Mouse (Mus musculus): ENCODE results near the gene Zbtb25. TPM values are rescaled to one million over a fixed set of nuclear protein-coding genes. Genes with fewer than 3 reads are reported as not detected.

Zbtb25 gene
- polyA plus RNA-seq, 1 experiment from 2014 or later: 4.3 TPM

DNA sequence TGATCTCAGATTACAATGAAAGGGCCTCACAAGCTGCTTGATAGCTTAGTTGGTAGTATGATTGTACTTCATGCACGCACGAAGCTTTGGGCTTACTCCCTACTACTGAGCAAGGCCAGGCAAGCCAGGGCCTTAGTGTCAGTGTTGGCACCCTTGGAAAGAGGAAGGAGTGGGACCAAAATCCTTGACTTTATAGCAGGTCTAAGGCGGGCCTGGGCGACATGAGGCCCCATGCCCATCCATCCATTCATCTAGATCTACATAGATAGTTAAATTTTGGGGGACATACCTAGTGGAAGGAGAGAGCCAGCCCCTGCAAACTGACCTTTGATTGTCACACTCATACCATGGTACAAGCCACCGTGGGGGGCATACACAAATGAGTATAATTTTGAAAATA, 61.0 kb downstream of the Zbtb25 start:
- 87% methylated on average over 5 of the region's 5 CpGs for WGBS
- no peaks in the 10 kb centered on the region for H3K9me3 ChIP-seq (ENCODE audit: control insufficient read depth)
- H3K4me2 ChIP-seq (replicated peaks; ENCODE audit: low read depth): no peak overlapping the region
- TF ChIP-seq CTCF (IDR thresholded peaks at IDR 0.05; ENCODE audit: low read depth): no peak
- no peak overlapping the region for H3K27ac ChIP-seq (ENCODE audit: low read depth, low read length)
- H3K4me3 ChIP-seq (ENCODE audit: low read depth, low read length): no peak overlapping the region
- no peak overlapping the region for H3K9ac ChIP-seq (ENCODE audit: low read depth, low read length)
- 0 out of 2 replicates have a peak, but pooled peaks cover 4% of the 10 kb centered on the region for H3K4me1 ChIP-seq (replicated peaks; ENCODE audit: control insufficient read depth, insufficient read depth, low read length)
- H3K27me3 ChIP-seq (replicated peaks; ENCODE audit: control insufficient read depth, insufficient read depth, low read length): no peaks in the 10 kb centered on the region
- peaks cover 19% of the 10 kb centered on the region for H3K36me3 ChIP-seq (ENCODE audit: control insufficient read depth, insufficient read depth)
- no peak for ATAC-seq

DNA sequence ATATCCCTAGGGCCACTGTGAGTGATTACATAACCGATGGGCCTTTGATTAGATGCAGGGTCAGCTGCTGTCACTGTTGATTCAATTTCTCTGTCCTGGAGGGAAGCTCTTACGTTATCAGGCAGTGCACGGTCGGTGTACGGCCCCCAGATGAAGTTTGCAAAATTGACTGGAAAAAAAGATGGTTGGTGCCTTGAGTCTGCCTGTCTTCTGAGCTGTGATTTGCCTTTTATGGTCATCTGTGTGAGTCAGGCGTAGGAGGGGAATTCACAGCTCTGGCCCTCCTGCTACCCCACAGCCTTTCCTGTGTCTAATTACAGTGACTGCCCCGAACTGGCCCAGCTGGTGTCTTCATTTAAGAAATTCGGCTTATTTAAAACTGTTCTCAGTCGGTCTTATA, 61.4 kb downstream of the Zbtb25 start:
- Histone ChIP-seq H3K27me3 (replicated peaks; ENCODE audit: control insufficient read depth, insufficient read depth, low read length) (no peaks in the 10 kb centered on the region), H3K4me2 (replicated peaks; ENCODE audit: low read depth) (no peak overlapping the region)

DNA sequence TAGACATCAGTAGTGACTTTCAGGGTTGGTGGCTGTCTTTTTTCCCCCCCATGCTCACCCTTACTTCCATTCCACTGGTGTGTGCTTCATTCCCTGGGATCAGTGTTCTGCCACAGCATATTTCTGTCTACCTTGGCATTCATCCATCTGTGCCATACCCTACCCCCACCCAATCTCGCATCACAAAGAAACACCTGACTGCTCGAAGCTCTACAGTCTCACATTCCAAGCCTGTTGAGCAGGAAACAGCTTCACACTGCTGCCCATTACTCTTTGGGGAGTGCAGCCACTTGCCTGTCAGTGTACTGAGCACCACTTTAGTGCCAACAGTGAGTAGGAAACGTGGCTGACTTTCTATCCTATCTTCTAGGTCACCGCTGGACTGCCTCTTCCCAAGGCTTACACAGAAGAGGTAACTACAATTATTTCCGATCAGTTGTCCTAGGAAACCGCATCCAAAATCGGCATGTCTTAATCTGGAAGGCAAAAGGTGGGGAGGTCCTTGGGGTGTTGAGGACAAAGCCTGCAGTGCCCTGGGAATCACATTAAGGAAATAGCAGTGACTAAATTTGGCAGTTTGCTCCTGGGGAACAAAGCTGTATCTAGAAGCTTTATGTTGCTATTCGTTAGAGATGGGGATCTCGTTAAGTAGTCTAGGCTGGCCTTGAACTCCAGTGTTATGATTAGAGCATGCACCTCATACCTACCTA, 62.4 kb downstream of the Zbtb25 start:
- H3K9ac ChIP-seq (ENCODE audit: low read depth, low read length): no peak overlapping the region
- ATAC-seq: no peak

More for the DNA sequence above, 61.4 kb downstream of the Zbtb25 start:
- peaks cover 23% of the 10 kb centered on the region for H3K36me3 ChIP-seq (ENCODE audit: control insufficient read depth, insufficient read depth)
- H3K9me3 ChIP-seq (ENCODE audit: control insufficient read depth): no peaks in the 10 kb centered on the region
- H3K9ac ChIP-seq (ENCODE audit: low read depth, low read length): no peak overlapping the region
- 34% methylated on average over 9 of the region's 9 CpGs for WGBS
- H3K4me3 ChIP-seq (ENCODE audit: low read depth, low read length): no peak overlapping the region
- TF ChIP-seq CTCF (IDR thresholded peaks at IDR 0.05; ENCODE audit: low read depth): no peak
- H3K27ac ChIP-seq (ENCODE audit: low read depth, low read length): no peak overlapping the region
- ATAC-seq: no peak
- 0 out of 2 replicates have a peak, but pooled peaks cover 4% of the 10 kb centered on the region for H3K4me1 ChIP-seq (replicated peaks; ENCODE audit: control insufficient read depth, insufficient read depth, low read length)

DNA sequence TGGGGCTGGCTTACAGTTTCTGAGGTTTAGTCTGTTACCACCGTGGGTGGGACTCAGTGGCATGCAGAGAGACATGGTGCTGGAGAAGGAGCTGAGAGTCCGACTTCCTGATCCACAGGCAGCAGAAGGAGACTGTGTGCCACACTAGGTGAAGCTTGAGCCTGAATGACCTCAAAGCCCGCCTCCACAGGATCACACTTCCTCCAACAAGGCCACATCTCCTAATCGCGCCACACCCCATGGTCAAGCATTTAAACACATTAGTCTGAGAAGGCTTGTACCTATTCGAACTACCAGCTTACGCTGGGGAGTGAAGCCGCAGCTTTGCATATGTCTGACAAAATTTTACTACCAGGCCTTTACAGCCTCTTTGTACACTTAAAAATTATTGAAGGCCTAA, 64.3 kb downstream of the Zbtb25 start:
- no peak overlapping the region for H3K4me3 ChIP-seq (ENCODE audit: low read depth, low read length)
- no peak for ATAC-seq
- H3K27me3 ChIP-seq (replicated peaks; ENCODE audit: control insufficient read depth, insufficient read depth, low read length): no peaks in the 10 kb centered on the region
- no peaks in the 10 kb centered on the region for H3K9me3 ChIP-seq (ENCODE audit: control insufficient read depth)
- H3K27ac ChIP-seq (ENCODE audit: low read depth, low read length): no peak overlapping the region
- 91% methylated on average over 8 of the region's 8 CpGs for WGBS
- H3K4me2 ChIP-seq (replicated peaks; ENCODE audit: low read depth): no peak overlapping the region
- 0 out of 2 replicates have a peak, but pooled peaks cover 4% of the 10 kb centered on the region for H3K4me1 ChIP-seq (replicated peaks; ENCODE audit: control insufficient read depth, insufficient read depth, low read length)
- H3K36me3 ChIP-seq (ENCODE audit: control insufficient read depth, insufficient read depth): peaks cover 34% of the 10 kb centered on the region
- no peak overlapping the region for H3K9ac ChIP-seq (ENCODE audit: low read depth, low read length)
- no peak for TF ChIP-seq CTCF (IDR thresholded peaks at IDR 0.05; ENCODE audit: low read depth)

More for the DNA sequence above, 62.4 kb downstream of the Zbtb25 start:
- Histone ChIP-seq H3K4me1 (replicated peaks; ENCODE audit: control insufficient read depth, insufficient read depth, low read length) (0 out of 2 replicates have a peak, but pooled peaks cover 4% of the 10 kb centered on the region), H3K36me3 (ENCODE audit: control insufficient read depth, insufficient read depth) (peaks cover 21% of the 10 kb centered on the region; the same call in 1 of the 2 replicates), H3K4me2 (replicated peaks; ENCODE audit: low read depth) (no peak overlapping the region), H3K27ac (ENCODE audit: low read depth, low read length) (no peak overlapping the region), H3K9me3 (ENCODE audit: control insufficient read depth) (no peaks in the 10 kb centered on the region), H3K4me3 (ENCODE audit: low read depth, low read length) (no peak overlapping the region), H3K27me3 (replicated peaks; ENCODE audit: control insufficient read depth, insufficient read depth, low read length) (no peaks in the 10 kb centered on the region)
- no peak for TF ChIP-seq CTCF (IDR thresholded peaks at IDR 0.05; ENCODE audit: low read depth)
- 75% methylated on average over 9 of the region's 9 CpGs for WGBS

DNA sequence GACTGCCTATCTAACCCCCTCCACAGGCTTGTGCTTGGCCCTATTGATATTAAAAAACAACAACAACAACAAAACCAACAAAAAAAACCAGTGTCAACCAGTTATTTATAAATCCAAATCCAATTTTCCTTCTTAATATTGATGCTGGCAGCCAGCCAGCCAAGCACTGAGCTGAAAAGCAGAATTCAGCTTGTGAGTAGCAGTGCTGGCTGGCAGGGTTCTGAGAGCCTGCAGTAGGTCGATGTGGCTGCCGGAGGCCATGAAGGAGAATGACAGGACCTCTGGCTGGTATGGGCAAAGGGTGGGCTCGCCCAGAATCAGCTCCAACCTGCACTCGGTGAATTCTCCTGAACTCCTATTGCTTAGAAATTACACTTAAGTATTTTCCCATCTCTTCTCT, 65.2 kb downstream of the Zbtb25 start:
- Histone ChIP-seq H3K4me1 (replicated peaks; ENCODE audit: control insufficient read depth, insufficient read depth, low read length) (0 out of 2 replicates have a peak, but pooled peaks cover 4% of the 10 kb centered on the region), H3K36me3 (ENCODE audit: control insufficient read depth, insufficient read depth) (peaks cover 33% of the 10 kb centered on the region), H3K27me3 (replicated peaks; ENCODE audit: control insufficient read depth, insufficient read depth, low read length) (no peaks in the 10 kb centered on the region), H3K9me3 (ENCODE audit: control insufficient read depth) (no peaks in the 10 kb centered on the region), H3K27ac (ENCODE audit: low read depth, low read length) (no peak overlapping the region), H3K4me3 (ENCODE audit: low read depth, low read length) (no peak overlapping the region), H3K9ac (ENCODE audit: low read depth, low read length) (no peak overlapping the region), H3K4me2 (replicated peaks; ENCODE audit: low read depth) (no peak overlapping the region)
- TF ChIP-seq CTCF (IDR thresholded peaks at IDR 0.05; ENCODE audit: low read depth): no peak
- 70% methylated on average over 4 of the region's 4 CpGs for WGBS
- ATAC-seq: no peak

DNA sequence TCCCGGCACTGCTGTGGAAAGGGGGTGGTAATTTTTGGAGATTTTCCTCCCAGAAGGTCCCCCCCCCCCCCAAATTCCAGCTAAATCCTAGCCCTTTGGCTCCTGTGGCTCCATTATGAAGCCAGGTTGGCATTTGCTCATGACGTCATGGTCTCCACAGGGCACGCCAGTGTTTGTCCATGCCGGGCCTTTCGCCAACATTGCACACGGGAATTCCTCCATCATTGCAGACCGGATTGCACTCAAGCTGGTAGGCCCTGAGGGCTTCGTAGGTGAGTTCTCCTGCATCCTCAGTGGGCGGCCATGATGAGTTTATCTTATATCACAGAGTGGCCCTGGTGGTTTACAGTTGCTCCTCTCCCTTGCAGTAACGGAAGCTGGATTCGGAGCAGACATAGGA, 65.9 kb downstream of the Zbtb25 start:
- H3K27ac ChIP-seq (ENCODE audit: low read depth, low read length): no peak overlapping the region
- no peaks in the 10 kb centered on the region for H3K27me3 ChIP-seq (replicated peaks; ENCODE audit: control insufficient read depth, insufficient read depth, low read length)
- ATAC-seq: no peak
- H3K4me2 ChIP-seq (replicated peaks; ENCODE audit: low read depth): no peak overlapping the region
- TF ChIP-seq CTCF (IDR thresholded peaks at IDR 0.05; ENCODE audit: low read depth): no peak
- no peak overlapping the region for H3K4me3 ChIP-seq (ENCODE audit: low read depth, low read length)
- H3K9ac ChIP-seq (ENCODE audit: low read depth, low read length): no peak overlapping the region
- H3K9me3 ChIP-seq (ENCODE audit: control insufficient read depth): no peaks in the 10 kb centered on the region
- 0 out of 2 replicates have a peak, but pooled peaks cover 4% of the 10 kb centered on the region for H3K4me1 ChIP-seq (replicated peaks; ENCODE audit: control insufficient read depth, insufficient read depth, low read length)
- WGBS: 91% methylated on average over 11 of the region's 11 CpGs
- H3K36me3 ChIP-seq (ENCODE audit: control insufficient read depth, insufficient read depth): peaks cover 40% of the 10 kb centered on the region
